Mouse (Mus musculus) myocyte (in vitro differentiated cells): ENCODE results near the gene Nfam1. TPM values are rescaled to one million over a fixed set of nuclear protein-coding genes. Genes with fewer than 3 reads are reported as not detected.

Source experiments
- H3K27me3 ChIP-seq: one replicate; pipeline ENCODE4 v1.6.1; 2011; ENCODE audit not compliant: control insufficient read depth, insufficient read depth, insufficient read length
- H3K36me3 ChIP-seq: one replicate; pipeline ENCODE4 v1.6.1; 2011; ENCODE audit not compliant: control insufficient read depth, insufficient read depth
- H3K4me2 ChIP-seq: one replicate; pipeline ENCODE4 v1.6.1; 2011; ENCODE audit warnings: low read depth, control low read depth
- H3K4me3 ChIP-seq: one replicate; pipeline ENCODE4 v1.5.1; 2011; ENCODE audit warnings: mild to moderate bottlenecking, control low read depth, moderate library complexity
- H3K79me2 ChIP-seq: one replicate; pipeline ENCODE4 v1.6.1; 2011; ENCODE audit not compliant: control insufficient read depth, insufficient read depth
- H3ac ChIP-seq: one replicate; pipeline ENCODE4 v1.6.1; 2011; ENCODE audit not compliant: control insufficient read depth, insufficient read length
- CEBPB ChIP-seq: IDR thresholded peaks from 2 replicates; pipeline ENCODE4 v1.6.1; 2011; ENCODE audit warnings: mild to moderate bottlenecking, moderate library complexity; ENCODE audit not compliant: poor library complexity, insufficient read depth, severe bottlenecking
- E2F4 ChIP-seq: IDR thresholded peaks from one replicate; pipeline ENCODE4 v1.6.1; 2011; ENCODE audit warnings: mild to moderate bottlenecking, control low read depth, moderate library complexity; ENCODE audit not compliant: insufficient read depth
- MAX ChIP-seq: IDR thresholded peaks from one replicate; pipeline ENCODE4 v1.6.1; 2011; ENCODE audit warnings: low read depth, mild to moderate bottlenecking, control low read depth
- MYOD1 ChIP-seq, 3 experiments: IDR thresholded peaks; one replicate each; pipeline ENCODE4 v1.6.1; 2011; ENCODE audit warnings: control low read depth in 2 of 3, low read depth in 2 of 3, mild to moderate bottlenecking in 2 of 3, moderate library complexity in 1 of 3; ENCODE audit not compliant: insufficient read length in 2 of 3, control insufficient read depth in 1 of 3
- MYOG ChIP-seq, 3 experiments: IDR thresholded peaks; one replicate each; pipeline ENCODE4 v1.6.1; 2011; ENCODE audit warnings: control low read depth in 2 of 3, low read depth in 2 of 3, mild to moderate bottlenecking in 2 of 3; ENCODE audit not compliant: insufficient read length in 2 of 3, control insufficient read depth in 1 of 3, insufficient read depth in 1 of 3
- POLR2A ChIP-seq: IDR thresholded peaks from one replicate; pipeline ENCODE4 v1.6.1; 2011; ENCODE audit warnings: low read depth, mild to moderate bottlenecking, control low read depth, moderate library complexity; ENCODE audit not compliant: insufficient read length
- POLR2AphosphoS2 ChIP-seq: IDR thresholded peaks from one replicate; pipeline ENCODE4 v1.6.1; 2011; ENCODE audit warnings: low read depth, control low read depth; ENCODE audit not compliant: insufficient read length
- REST ChIP-seq: IDR thresholded peaks from one replicate; pipeline ENCODE4 v1.6.1; 2011; ENCODE audit warnings: mild to moderate bottlenecking, control low read depth, moderate library complexity; ENCODE audit not compliant: insufficient read depth, insufficient read length
- SRF ChIP-seq: IDR thresholded peaks from one replicate; pipeline ENCODE4 v1.6.1; 2011; ENCODE audit warnings: low read depth; ENCODE audit not compliant: control insufficient read depth, insufficient read length
- TCF12 ChIP-seq: IDR thresholded peaks from one replicate; pipeline ENCODE4 v1.6.1; 2011; ENCODE audit warnings: mild to moderate bottlenecking, control low read depth; ENCODE audit not compliant: poor library complexity, insufficient read depth, severe bottlenecking
- TCF3 ChIP-seq: IDR thresholded peaks from one replicate; pipeline ENCODE4 v1.6.1; 2011; ENCODE audit warnings: low read depth, control low read depth; ENCODE audit not compliant: insufficient read length
- USF1 ChIP-seq: IDR thresholded peaks from one replicate; pipeline ENCODE4 v1.6.1; 2011; ENCODE audit warnings: low read depth, mild to moderate bottlenecking, control low read depth, moderate library complexity
- polyA plus RNA-seq: library from polyadenylated mRNA; unstranded; fragments of >200 nt; fragmentation: generic; extraction: Trizol; gene quantifications from one replicate; pipeline ENCODE4 v1.2.1, GENCODE M21; 2012; ENCODE audit warnings: missing spikeins

The Nfam1 gene
- not detected for polyA plus RNA-seq

DNA sequence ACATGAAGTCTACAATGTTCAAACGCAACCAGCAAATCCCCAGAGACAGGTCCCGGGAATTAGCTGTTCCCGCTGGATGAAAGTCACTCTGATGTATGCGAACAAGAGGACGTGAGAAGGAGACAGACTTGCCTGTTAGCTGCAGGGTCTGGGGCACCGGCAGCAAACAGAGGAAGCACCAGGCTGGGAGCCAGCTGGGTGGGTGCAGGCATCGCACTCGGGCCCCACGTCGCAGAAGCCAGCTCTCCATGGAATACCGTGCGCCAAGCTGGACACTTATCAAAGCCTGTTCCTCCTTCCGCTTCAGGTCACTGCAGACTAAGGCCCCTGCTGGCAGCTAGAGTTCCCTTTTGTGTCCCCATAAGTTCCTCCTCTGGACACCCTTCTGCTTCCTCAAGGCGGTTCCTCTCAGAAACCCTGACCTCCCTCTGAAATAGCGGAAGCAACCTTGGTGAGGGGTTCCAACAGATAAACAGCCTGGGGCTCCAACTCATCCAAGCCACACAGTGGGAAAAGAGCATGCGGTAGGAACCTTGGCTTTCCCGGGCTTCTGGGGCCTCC, at the start of gene Nfam1:
Gene Nfam1 (minus strand): TSS at position 326 of the 561 bp plus-strand sequence.
- Histone ChIP-seq H3K36me3 (no peaks in the 10 kb centered on the region), H3K4me3 (no peak within 1 kb of the TSS), H3K4me2 (no peak within 1 kb of the TSS), H3K27me3 (peaks cover 88% of the 10 kb centered on the region), H3ac (no peak within 1 kb of the TSS), H3K79me2 (no peaks in the 10 kb centered on the region)
- no peak for TF ChIP-seq MYOG (IDR thresholded peaks at IDR 0.05; ENCODE audit: control insufficient read depth in 1 of 3, insufficient read depth in 1 of 3, insufficient read length in 2 of 3, low read depth in 2 of 3)
- TF ChIP-seq SRF, result no peak
- TF ChIP-seq MYOD1 (IDR thresholded peaks at IDR 0.05; ENCODE audit: control insufficient read depth in 1 of 3, insufficient read length in 2 of 3, low read depth in 2 of 3), result no peak
- TF ChIP-seq TCF3, result no peak
- no peak for TF ChIP-seq POLR2AphosphoS2
- TF ChIP-seq CEBPB, result no peak
- TF ChIP-seq TCF12, result no peak
- TF ChIP-seq USF1, result no peak
- TF ChIP-seq POLR2A, result no peak
- no peak for TF ChIP-seq MAX
- no peak for TF ChIP-seq E2F4
- TF ChIP-seq REST, result no peak

GRCm38 (mm10) chr15:83075607-83076525, 42.8 kb upstream of the Nfam1 start:
- Histone ChIP-seq H3K4me3 (no peak overlapping the region), H3ac (no peak overlapping the region), H3K36me3 (no peaks in the 10 kb centered on the region), H3K79me2 (no peaks in the 10 kb centered on the region), H3K4me2 (no peak overlapping the region), H3K27me3 (peaks cover 44% of the 10 kb centered on the region)
- TF ChIP-seq TCF12 (no peak), REST (no peak), USF1 (no peak), POLR2AphosphoS2 (no peak), POLR2A (no peak), CEBPB (peak; percentile 69)

DNA sequence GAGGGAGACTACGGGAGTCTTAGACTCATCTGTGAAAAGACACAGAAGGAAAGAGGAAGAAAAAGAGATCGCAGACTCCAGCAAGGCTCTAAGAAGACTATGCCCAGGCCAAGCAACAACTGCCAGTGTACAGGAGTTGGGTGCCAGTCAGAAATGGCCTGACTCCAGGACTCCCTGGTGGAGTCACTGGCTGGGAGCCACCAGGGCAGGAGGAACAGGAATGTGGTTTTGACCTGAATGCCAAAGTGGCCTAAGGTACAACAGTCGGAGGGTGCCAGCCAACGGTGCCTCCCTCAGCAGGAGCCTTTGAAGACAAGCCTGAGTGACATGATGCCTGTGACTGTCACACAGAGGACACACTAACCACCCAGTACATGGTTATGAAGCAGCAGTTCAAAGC, 41.1 kb upstream of the Nfam1 start:
- TF ChIP-seq MYOG (IDR thresholded peaks at IDR 0.05; ENCODE audit: control insufficient read depth in 1 of 3, insufficient read depth in 1 of 3, insufficient read length in 2 of 3, low read depth in 2 of 3), result no peak
- no peak for TF ChIP-seq MAX
- no peak for TF ChIP-seq TCF12
- no peak for TF ChIP-seq TCF3
- TF ChIP-seq POLR2A, result no peak
- no peak for TF ChIP-seq MYOD1 (IDR thresholded peaks at IDR 0.05; ENCODE audit: control insufficient read depth in 1 of 3, insufficient read length in 2 of 3, low read depth in 2 of 3)
- TF ChIP-seq POLR2AphosphoS2, result no peak
- Histone ChIP-seq H3ac (no peak overlapping the region), H3K79me2 (no peaks in the 10 kb centered on the region)

GRCm38 (mm10) chr15:83071752-83072151, 38.6 kb upstream of the Nfam1 start:
- Histone ChIP-seq H3K79me2 (no peaks in the 10 kb centered on the region), H3K4me3 (no peak overlapping the region), H3ac (no peak overlapping the region)

More for the DNA sequence above, 41.1 kb upstream of the Nfam1 start:
- Histone ChIP-seq H3K4me3 (no peak overlapping the region), H3K36me3 (no peaks in the 10 kb centered on the region), H3K4me2 (no peak overlapping the region), H3K27me3 (peaks cover 39% of the 10 kb centered on the region)

More at GRCm38 (mm10) chr15:83071752-83072151, 38.6 kb upstream of the Nfam1 start:
- H3K36me3 ChIP-seq, result no peaks in the 10 kb centered on the region
- H3K4me2 ChIP-seq, result no peak overlapping the region
- H3K27me3 ChIP-seq, result peaks cover 21% of the 10 kb centered on the region
- TF ChIP-seq MAX, result no peak
- no peak for TF ChIP-seq TCF12
- no peak for TF ChIP-seq REST
- TF ChIP-seq POLR2A, result no peak
- no peak for TF ChIP-seq E2F4
- TF ChIP-seq TCF3, result no peak
- TF ChIP-seq MYOG (IDR thresholded peaks at IDR 0.05; ENCODE audit: control insufficient read depth in 1 of 3, insufficient read depth in 1 of 3, insufficient read length in 2 of 3, low read depth in 2 of 3), result no peak
- no peak for TF ChIP-seq USF1
- no peak for TF ChIP-seq SRF
- no peak for TF ChIP-seq CEBPB
- no peak for TF ChIP-seq POLR2AphosphoS2
- TF ChIP-seq MYOD1 (IDR thresholded peaks at IDR 0.05; ENCODE audit: control insufficient read depth in 1 of 3, insufficient read length in 2 of 3, low read depth in 2 of 3), result no peak
